Mouse (Mus musculus): Measurements from ENCODE around the gene Clmp. TPM values are rescaled to one million over a fixed set of nuclear protein-coding genes. Genes with fewer than 3 reads are reported as not detected.

Clmp gene
- polyA plus RNA-seq, 1 experiment from 2014 or later = 14.9 TPM

DNA sequence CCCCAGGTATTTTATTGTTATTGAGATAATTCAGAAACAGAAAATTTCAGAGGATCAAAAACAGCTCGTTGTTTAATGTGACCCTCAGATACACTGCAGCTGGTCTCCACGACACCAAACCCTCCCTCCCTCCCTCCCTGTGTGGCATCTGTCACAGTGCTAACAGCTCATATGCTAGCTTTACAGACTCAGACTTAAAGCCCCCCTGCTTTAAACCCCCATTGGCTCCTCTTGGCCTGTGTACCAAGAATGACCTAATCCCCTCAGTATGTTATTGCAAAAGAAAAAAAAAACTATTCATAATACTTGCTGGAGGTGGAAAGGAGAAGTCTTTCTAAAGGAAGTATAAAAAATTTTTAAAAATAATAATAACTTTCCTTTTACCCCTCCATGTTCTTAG lies 46.5 kb downstream of the Clmp start:
- WGBS = 24% methylated on average over 2 of the region's 2 CpGs
- Histone ChIP-seq H3K4me1 (replicated peaks) (0 out of 2 replicates have a peak, but pooled peaks cover 4% of the 10 kb centered on the region), H3K4me2 (no peak overlapping the region), H3K27me3 (replicated peaks) (no peaks in the 10 kb centered on the region; the same call in 1 of the 2 replicates), H3K27ac (ENCODE audit: poor library complexity, severe bottlenecking) (no peak overlapping the region), H3K36me3 (no peaks in the 10 kb centered on the region), H3K4me3 (no peak overlapping the region), H3K9ac (no peak overlapping the region), H3K9me3 (replicated peaks) (no peaks in the 10 kb centered on the region)
- ATAC-seq (ENCODE audit: insufficient number of reproducible peaks, low FRiP score) = no peak

DNA sequence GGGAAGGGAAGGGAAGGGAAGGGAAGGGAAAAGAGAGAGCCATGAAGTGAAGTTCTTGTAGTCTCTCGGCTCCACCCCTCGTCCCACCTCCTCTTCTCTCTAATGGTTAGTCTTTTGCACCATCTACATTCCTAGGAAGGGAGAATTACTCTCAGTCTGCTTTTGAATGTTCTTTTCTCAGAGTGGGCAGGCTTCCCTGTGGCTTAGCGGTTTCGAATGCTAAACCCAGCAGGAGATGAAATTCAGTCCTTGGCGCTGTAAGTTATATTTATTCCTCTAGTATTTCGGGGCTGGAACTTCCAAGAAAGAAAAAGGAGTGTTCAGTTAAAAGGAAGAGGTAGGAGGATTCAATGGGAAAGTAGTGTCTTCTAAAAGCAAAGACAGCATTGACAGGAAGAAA lies 51.4 kb downstream of the Clmp start:
- Histone ChIP-seq H3K4me2 (no peak overlapping the region), H3K4me3 (no peak overlapping the region), H3K9ac (no peak overlapping the region), H3K27me3 (replicated peaks) (no peaks in the 10 kb centered on the region), H3K4me1 (replicated peaks) (no peaks in the 10 kb centered on the region), H3K9me3 (replicated peaks) (no peaks in the 10 kb centered on the region), H3K27ac (ENCODE audit: poor library complexity, severe bottlenecking) (no peak overlapping the region), H3K36me3 (no peaks in the 10 kb centered on the region)
- 75% methylated on average over 6 of the region's 6 CpGs for WGBS
- no peak for ATAC-seq (ENCODE audit: insufficient number of reproducible peaks, low FRiP score)

DNA sequence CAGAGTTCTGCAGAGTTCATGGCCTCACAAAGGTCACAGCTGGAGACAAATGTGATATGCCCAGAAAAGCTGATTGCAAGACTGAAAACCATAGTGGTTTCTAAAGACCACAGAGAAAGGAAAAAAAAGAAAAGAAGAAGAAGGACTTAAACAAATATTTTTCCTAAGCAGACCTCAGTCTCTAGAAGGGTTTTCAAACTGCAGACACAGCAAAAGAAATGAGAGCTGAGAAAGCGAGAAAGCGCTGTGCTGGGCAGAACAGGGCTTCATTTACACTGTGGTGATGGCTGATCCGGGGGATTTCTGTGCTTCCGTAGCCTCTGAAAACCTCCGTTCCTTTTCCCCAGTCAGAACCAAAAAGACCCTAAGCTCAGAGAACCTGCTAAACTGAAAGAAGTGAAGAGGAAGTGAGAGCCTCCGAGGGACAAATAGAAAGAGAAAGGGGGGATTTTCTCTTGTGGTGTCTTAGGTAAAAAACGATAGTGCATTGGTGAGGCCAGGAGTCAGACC lies 57.8 kb downstream of the Clmp start:
- Histone ChIP-seq H3K4me1 (replicated peaks) (peaks cover 19% of the 10 kb centered on the region), H3K27ac (ENCODE audit: poor library complexity, severe bottlenecking) (no peak overlapping the region; the same call in 1 of the 2 replicates), H3K27me3 (replicated peaks) (no peaks in the 10 kb centered on the region), H3K36me3 (no peaks in the 10 kb centered on the region), H3K4me3 (no peak overlapping the region), H3K9ac (no peak overlapping the region), H3K4me2 (no peak overlapping the region), H3K9me3 (replicated peaks) (no peaks in the 10 kb centered on the region)
- WGBS = 38% methylated on average over 7 of the region's 7 CpGs
- no peak for ATAC-seq (ENCODE audit: insufficient number of reproducible peaks, low FRiP score)

DNA sequence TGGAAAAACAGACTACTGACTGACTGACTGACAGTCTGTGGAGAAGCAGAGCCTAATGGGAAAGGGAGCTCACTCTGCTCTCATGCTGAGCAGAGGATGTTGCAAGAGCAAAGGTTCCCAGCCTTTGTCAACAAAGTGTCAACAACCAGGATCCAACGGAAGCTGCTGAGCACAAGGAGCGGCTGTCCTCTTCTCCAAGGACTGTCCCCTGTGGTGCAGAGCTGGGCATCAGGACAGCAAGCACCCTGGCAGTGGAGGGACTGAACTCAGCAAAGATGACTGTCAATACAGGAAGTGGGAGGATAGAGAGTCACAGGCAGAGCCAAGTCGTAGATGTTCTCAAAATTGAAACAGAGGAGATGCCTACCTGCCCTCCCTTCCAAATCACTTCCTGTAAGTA lies 58.5 kb downstream of the Clmp start:
- no peak overlapping the region for H3K27ac ChIP-seq (ENCODE audit: poor library complexity, severe bottlenecking)
- H3K9me3 ChIP-seq (replicated peaks) = no peaks in the 10 kb centered on the region
- WGBS = 34% methylated on average over 3 of the region's 3 CpGs
- H3K4me2 ChIP-seq = no peak overlapping the region
- ATAC-seq (ENCODE audit: insufficient number of reproducible peaks, low FRiP score) = no peak
- H3K9ac ChIP-seq = no peak overlapping the region
- H3K27me3 ChIP-seq (replicated peaks) = no peaks in the 10 kb centered on the region
- H3K36me3 ChIP-seq = no peaks in the 10 kb centered on the region
- no peak overlapping the region for H3K4me3 ChIP-seq
- peaks cover 19% of the 10 kb centered on the region for H3K4me1 ChIP-seq (replicated peaks)

DNA sequence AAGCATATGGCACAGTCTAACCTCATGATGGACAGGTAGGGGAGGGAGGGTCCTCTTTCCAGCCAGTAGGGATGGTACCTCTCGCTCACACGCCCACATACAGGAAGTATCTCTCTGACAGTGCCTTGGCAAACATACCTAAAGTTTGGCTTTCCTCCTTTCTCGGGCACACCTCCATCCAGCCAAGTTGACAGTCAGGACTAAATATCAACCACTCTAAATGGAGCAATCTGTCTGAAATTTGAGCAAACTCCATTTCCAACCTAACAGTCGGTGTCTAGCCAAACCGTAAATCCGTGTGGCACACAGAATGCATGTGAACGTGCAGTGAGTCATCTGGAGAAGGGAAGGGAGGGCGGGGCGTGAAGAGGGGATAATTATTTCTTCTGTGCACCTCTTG lies 61.0 kb downstream of the Clmp start:
- Histone ChIP-seq H3K4me3 (no peak overlapping the region), H3K9ac (no peak overlapping the region), H3K27ac (ENCODE audit: poor library complexity, severe bottlenecking) (no peak overlapping the region), H3K36me3 (no peaks in the 10 kb centered on the region), H3K9me3 (replicated peaks) (no peaks in the 10 kb centered on the region), H3K4me2 (no peak overlapping the region), H3K27me3 (replicated peaks) (no peaks in the 10 kb centered on the region), H3K4me1 (replicated peaks) (peaks cover 19% of the 10 kb centered on the region)
- ATAC-seq (ENCODE audit: insufficient number of reproducible peaks, low FRiP score) = no peak
- 78% methylated on average over 9 of the region's 9 CpGs for WGBS

DNA sequence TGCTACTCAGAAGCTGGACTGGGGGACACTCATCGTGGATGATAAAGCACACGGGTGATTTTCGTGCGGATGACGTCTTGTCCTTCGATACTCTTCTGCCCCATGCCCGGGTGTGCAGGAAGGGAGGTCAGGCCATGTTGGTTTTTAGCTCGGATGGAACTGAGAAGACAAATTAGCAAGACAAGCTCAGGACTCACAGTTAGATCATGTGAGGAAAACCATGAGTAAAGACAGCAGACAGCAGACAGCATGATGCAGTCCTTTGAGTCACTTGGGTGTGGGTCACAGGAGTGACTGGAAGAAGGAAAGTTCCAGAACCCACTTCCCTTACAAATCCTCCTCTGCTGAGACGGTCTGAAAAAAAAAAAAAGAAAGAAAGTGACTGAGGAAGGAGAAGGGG lies 61.5 kb downstream of the Clmp start:
- Histone ChIP-seq H3K9me3 (replicated peaks) (no peaks in the 10 kb centered on the region), H3K4me1 (replicated peaks) (peaks cover 19% of the 10 kb centered on the region), H3K36me3 (no peaks in the 10 kb centered on the region), H3K9ac (no peak overlapping the region), H3K4me2 (no peak overlapping the region), H3K27ac (ENCODE audit: poor library complexity, severe bottlenecking) (no peak overlapping the region), H3K4me3 (no peak overlapping the region), H3K27me3 (replicated peaks) (no peaks in the 10 kb centered on the region)
- ATAC-seq (ENCODE audit: insufficient number of reproducible peaks, low FRiP score) = no peak
- 80% methylated on average over 9 of the region's 9 CpGs for WGBS

DNA sequence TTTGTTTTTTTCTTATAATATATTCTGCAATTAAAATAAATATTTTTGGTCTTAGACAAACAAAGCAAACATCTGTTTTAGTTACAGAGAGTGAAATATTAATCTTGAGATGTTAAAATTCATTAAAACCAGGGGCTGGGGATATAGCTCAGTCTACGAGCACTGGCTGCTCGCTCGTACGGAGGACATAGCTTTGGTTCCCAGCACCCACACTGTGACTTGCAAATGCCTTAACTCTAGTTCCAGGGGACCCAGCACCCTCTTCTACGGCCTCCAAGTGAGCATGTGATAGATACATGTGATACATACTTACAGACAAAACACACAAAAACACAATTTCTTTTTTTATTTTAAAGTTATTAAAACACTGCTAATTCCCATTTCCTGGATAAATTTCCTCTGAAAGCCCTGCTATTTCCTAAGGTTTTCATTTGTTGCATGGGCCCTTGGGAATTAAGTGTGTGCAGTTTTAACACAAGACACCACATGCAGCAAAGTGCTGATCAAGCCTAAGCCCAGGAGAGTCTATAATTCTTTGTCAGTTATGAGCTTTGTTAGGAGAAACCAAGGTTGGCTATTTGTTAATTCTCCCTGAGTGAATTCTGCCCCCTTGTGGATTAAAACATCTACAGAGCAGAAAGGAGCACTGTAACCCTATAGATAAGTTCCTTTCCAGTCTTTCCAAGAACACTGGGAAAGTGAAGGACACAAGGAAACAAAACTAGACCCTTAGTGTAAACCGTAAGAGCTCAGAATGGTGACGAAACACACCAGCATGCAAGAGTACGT lies 64.3 kb downstream of the Clmp start:
- 72% methylated on average over 8 of the region's 8 CpGs for WGBS
- ATAC-seq (ENCODE audit: insufficient number of reproducible peaks, low FRiP score) = peak; percentile 60; the same call in 1 of the 2 replicates

DNA sequence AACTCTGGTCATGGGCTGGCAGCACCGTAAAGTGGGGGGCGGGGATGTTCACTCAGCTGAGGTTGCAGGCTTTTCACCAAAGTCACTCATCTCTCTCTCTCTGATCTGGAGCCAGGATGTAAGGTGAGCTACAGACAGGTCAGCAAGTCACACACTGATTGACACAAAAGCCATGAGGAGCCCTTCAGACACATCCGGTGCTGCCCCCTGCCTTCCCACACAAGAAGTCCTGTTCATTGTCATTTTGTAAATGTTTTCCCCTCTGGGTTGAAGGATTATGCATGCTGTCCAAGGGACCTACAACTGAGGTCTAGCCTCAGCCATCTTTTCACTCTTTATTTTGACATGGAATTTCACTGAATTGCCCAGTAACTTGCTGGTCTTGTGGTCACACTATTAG lies 66.0 kb downstream of the Clmp start:
- Histone ChIP-seq H3K4me1 (replicated peaks) (peaks cover 4% of the 10 kb centered on the region), H3K36me3 (no peaks in the 10 kb centered on the region), H3K27ac (ENCODE audit: poor library complexity, severe bottlenecking) (no peak overlapping the region), H3K27me3 (replicated peaks) (no peaks in the 10 kb centered on the region), H3K9me3 (replicated peaks) (no peaks in the 10 kb centered on the region), H3K9ac (no peak overlapping the region), H3K4me2 (no peak overlapping the region), H3K4me3 (no peak overlapping the region)
- ATAC-seq (ENCODE audit: insufficient number of reproducible peaks, low FRiP score) = no peak
- 57% methylated on average over 3 of the region's 3 CpGs for WGBS

More for the DNA sequence above, 64.3 kb downstream of the Clmp start:
- no peaks in the 10 kb centered on the region for H3K27me3 ChIP-seq (replicated peaks)
- no peak overlapping the region for H3K4me2 ChIP-seq
- no peaks in the 10 kb centered on the region for H3K9me3 ChIP-seq (replicated peaks)
- no peaks in the 10 kb centered on the region for H3K36me3 ChIP-seq
- H3K9ac ChIP-seq = no peak overlapping the region
- no peak overlapping the region for H3K27ac ChIP-seq (ENCODE audit: poor library complexity, severe bottlenecking)
- H3K4me1 ChIP-seq (replicated peaks) = no peaks in the 10 kb centered on the region
- H3K4me3 ChIP-seq = no peak overlapping the region

DNA sequence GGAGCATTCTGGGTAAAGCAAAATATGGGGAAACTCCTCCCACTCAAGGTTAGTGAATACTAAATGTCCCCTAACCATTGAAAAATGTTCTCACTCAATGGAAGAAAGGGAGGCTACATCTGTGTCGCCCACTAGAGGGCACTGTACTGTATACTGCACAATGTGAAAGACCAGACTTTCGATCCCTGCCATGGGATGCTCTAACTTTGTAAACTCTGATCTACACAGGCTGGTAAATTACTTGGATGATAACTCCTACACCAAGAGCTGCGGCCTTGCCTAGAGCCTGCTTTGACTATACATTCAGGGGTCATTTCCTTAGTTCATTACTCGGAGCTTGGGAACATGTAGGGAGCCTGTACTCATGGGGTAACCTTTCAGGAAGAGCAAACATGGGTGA lies 70.6 kb downstream of the Clmp start:
- Histone ChIP-seq H3K4me3 (0 out of 2 replicates have a peak overlapping the region, but pooled peaks have one; percentile 39), H3K9me3 (replicated peaks) (no peaks in the 10 kb centered on the region), H3K27me3 (replicated peaks) (no peaks in the 10 kb centered on the region), H3K27ac (ENCODE audit: poor library complexity, severe bottlenecking) (0 out of 2 replicates have a peak overlapping the region, but pooled peaks have one; percentile 90), H3K4me1 (replicated peaks) (peaks cover 15% of the 10 kb centered on the region), H3K9ac (no peak overlapping the region; the same call in 1 of the 2 replicates), H3K36me3 (no peaks in the 10 kb centered on the region), H3K4me2 (peak overlapping the region; percentile 72)
- WGBS = 19% methylated on average over 4 of the region's 4 CpGs
- ATAC-seq (ENCODE audit: insufficient number of reproducible peaks, low FRiP score) = peak; percentile 13; the same call in 1 of the 2 replicates

DNA sequence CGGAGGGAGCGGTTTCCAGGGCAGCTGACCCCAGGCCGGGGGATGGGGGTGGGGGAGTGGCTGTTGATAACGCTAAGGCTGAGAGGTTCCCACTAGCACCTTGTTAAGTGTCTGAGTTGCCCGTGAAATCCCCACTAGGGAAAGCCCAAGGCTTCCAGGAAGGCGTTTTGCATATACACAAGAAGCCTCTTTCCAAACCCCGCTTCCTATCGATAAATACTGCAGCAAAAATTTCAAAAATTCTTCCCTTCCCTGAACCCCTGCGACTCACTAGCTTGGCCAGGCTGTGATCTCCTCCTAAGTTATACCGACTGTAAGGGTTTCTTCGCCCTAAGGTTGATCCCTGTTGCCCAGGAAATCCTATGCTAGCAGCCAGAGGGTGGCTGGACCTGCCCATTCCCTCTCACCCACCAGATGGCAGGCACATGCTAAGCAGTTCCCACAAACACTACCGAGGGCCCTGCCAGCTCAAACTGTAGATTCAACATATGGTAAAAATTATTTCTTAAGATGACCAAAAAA lies 71.4 kb downstream of the Clmp start:
- no peaks in the 10 kb centered on the region for H3K9me3 ChIP-seq (replicated peaks)
- peak overlapping the region; percentile 90 for H3K27ac ChIP-seq (ENCODE audit: poor library complexity, severe bottlenecking)
- H3K36me3 ChIP-seq = no peaks in the 10 kb centered on the region
- peak overlapping the region; percentile 39 for H3K4me3 ChIP-seq
- no peaks in the 10 kb centered on the region for H3K27me3 ChIP-seq (replicated peaks)
- ATAC-seq (ENCODE audit: insufficient number of reproducible peaks, low FRiP score) = peak; percentile 73
- H3K4me1 ChIP-seq (replicated peaks) = peaks cover 15% of the 10 kb centered on the region
- peak overlapping the region; percentile 57 for H3K9ac ChIP-seq
- WGBS = 10% methylated on average over 12 of the region's 12 CpGs
- peak overlapping the region; percentile 72 for H3K4me2 ChIP-seq

DNA sequence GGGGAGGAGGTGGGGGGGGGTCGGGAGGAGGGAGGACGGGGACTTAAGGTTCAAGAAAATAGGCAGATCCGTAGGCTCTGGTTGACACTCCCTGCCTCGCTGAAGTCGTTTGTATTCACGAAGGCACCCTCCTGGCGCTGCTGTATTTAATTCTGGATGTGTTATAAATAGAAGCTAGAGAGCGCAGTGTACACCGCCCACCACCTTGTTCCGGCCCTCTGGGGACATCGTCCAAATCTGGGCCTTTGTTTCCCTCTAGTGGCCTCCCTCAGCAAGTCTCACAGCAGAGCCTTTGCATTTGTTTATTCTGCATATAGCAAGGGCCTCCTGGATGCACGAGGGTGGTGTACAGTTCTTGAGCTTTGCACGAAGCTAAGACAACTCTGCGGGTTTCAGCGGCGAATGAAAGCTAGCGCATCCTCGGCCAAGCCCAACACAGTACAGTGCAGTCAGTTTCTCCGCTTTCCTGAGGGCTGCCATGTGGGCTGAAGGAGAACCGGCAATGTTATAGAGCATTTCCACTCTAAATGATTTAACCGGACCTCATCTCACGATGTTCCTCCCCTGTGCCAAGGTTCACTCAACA lies 72.0 kb downstream of the Clmp start:
- peak overlapping the region; percentile 72 for H3K4me2 ChIP-seq
- H3K36me3 ChIP-seq = no peaks in the 10 kb centered on the region
- peak overlapping the region; percentile 64; the same call in 1 of the 2 replicates for H3K9ac ChIP-seq
- H3K27me3 ChIP-seq (replicated peaks) = no peaks in the 10 kb centered on the region
- H3K4me3 ChIP-seq = peak overlapping the region; percentile 39
- WGBS = 11% methylated on average over 22 of the region's 22 CpGs
- ATAC-seq (ENCODE audit: insufficient number of reproducible peaks, low FRiP score) = peak; percentile 78
- no peaks in the 10 kb centered on the region for H3K9me3 ChIP-seq (replicated peaks)
- H3K4me1 ChIP-seq (replicated peaks) = peaks cover 15% of the 10 kb centered on the region
- H3K27ac ChIP-seq (ENCODE audit: poor library complexity, severe bottlenecking) = peak overlapping the region; percentile 90
